Mouse (Mus musculus) Patski (cell line): ENCODE results near the gene Gm27235. TPM values are rescaled to one million over a fixed set of nuclear protein-coding genes. Genes with fewer than 3 reads are reported as not detected.
"Not testable (repeated sequence)": the region's sequence is repeated elsewhere in the genome, so short reads cannot be mapped to it uniquely, and the experiment has no call there.

ENCODE experiments used
- ATAC-seq: fragments of 100-300 bp; one replicate; pipeline ENCODE4 v1.8.0; 2021
- CTCF ChIA-PET: fragments of 350-600 bp; sonication (Branson Sonifier 250); formaldehyde crosslinking; loops from one replicate; lab custom pipeline; 2022; ENCODE audit warnings: inconsistent platforms; lab: Charles Lee
- POLR2A ChIA-PET: fragments of 350-600 bp; sonication (Branson Sonifier 250); formaldehyde crosslinking; loops from one replicate; lab custom pipeline; 2022; ENCODE audit warnings: antibody characterized with exemption, inconsistent platforms; lab: Charles Lee
- DNase-seq: peaks from one replicate; pipeline ENCODE4 v3.0.0-alpha.2; 2011; ENCODE audit warnings: low read depth, low spot score
- H3K27me3 ChIP-seq: fragments of 371-371 bp; one replicate; pipeline ENCODE4 v1.5.1; 2021
- CTCF ChIP-seq: fragments of 100-300 bp; IDR thresholded peaks from one replicate; pipeline ENCODE4 v1.5.1; 2021
- in situ Hi-C: fragments of 300-500 bp; cut with MboI; formaldehyde crosslinking; loops from 3 replicates; pipeline ENCODE4 v1.11.1; 2018; ENCODE audit warnings: low pct_unique_long_range_greater_than_20kb, mixed read lengths
- polyA plus RNA-seq: library from polyadenylated mRNA; unstranded; gene quantifications from one replicate; pipeline ENCODE4 v1.2.3, GENCODE M21; 2021

Gm27235 gene
- polyA plus RNA-seq: not detected

GRCm38 (mm10) chr9:35790001-35790400 is at the start of gene Gm27235, which contains the start of gene D730048I06Rik:
Gene Gm27235 (minus strand): TSS chr9:35790101.
Gene D730048I06Rik (minus strand): TSS chr9:35790112.
- POLR2A ChIA-PET: no interaction called here
- TF ChIP-seq CTCF: no peak
- DNase-seq (no peak), ATAC-seq (no peak)
- in situ Hi-C loops: no loop called here
- CTCF ChIA-PET: no interaction called here
- no peaks in the 10 kb centered on the region for H3K27me3 ChIP-seq

DNA sequence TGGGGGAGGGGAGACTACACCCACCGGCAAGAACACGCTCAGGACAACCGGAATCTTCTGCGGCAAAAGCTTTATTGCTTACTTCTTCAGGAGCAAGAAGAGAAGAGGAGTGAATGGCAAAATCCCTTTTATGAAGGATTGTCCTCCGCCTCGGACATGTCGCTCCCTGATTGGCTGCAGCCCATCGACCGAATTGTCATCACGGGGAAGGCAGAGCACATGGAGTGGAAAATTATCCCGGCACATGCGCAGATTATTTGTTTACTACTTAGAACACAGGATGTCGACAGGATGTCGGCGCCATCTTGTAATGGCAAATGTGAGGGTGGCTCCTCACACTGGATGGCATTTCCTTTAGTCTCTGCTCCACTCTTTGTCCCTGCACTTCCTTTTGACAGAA is 28.0 kb upstream of the Gm27235 start:
- H3K27me3 ChIP-seq, DNase-seq, CTCF ChIA-PET, in situ Hi-C loops, POLR2A ChIA-PET, ATAC-seq: not testable (repeated sequence)

DNA sequence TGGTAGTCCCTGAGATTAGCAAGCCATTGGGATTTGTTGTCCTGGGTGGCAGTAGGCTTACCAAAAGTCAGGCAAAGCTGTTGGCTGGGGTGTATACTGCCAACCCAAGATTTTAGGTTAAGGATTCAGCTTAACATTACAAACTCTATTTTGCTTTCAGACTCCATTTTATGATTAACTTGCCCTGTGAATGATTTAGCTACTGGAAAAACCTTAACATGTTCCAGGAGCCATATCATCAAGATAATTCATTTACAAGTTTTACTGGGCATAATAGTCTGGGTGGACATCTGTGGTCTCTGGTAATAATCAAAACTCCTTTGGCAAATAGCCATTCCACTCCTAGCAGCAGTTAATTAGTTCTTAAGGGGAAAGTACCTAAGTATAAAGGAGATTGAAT is 8.2 kb upstream of the Gm27235 start:
- no peak for TF ChIP-seq CTCF
- no peaks in the 10 kb centered on the region for H3K27me3 ChIP-seq
- in situ Hi-C loops: no loop called here
- DNase-seq (no peak), ATAC-seq (no peak)
- ChIA-PET POLR2A (no interaction called here), CTCF (no interaction called here)

DNA sequence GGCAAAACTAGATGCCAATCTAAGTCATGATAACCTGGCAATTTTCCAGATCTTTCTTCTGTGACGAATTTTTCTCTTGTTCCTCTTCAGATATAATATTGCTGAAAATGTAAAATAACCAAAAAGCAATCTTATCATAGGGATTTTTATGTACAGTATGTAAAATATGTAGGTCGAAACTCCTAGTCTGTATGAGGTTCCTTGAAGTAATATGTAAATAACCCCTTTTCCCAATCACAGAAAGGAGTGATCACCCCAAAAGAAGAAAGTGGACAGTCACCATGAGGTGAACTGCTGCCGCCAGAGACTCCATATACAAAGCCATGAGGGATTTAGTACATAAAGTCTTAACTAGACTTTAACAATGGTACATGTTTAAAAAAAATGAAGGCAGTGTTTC is 11.9 kb downstream of the Gm27235 start, which contains the start of gene Gm17727:
Gene Gm17727 (minus strand): TSS at position 101 of the 400 bp plus-strand sequence.
- POLR2A ChIA-PET: no interaction called here
- H3K27me3 ChIP-seq: peaks cover 7% of the 10 kb centered on the region
- TF ChIP-seq CTCF: no peak
- CTCF ChIA-PET: no interaction called here
- ATAC-seq: no peak
- in situ Hi-C loops: no loop called here
- DNase-seq: no peak

GRCm38 (mm10) chr9:35756843-35757242 is 33.1 kb downstream of the Gm27235 start:
- CTCF ChIA-PET: no interaction called here

GRCm38 (mm10) chr9:35740749-35741148 is 49.2 kb downstream of the Gm27235 start, which contains the start of gene Gm17677:
Gene Gm17677 (plus strand): TSS chr9:35741049.
- DNase-seq: no peak
- no peak for TF ChIP-seq CTCF
- ChIA-PET CTCF (no interaction called here), POLR2A (no interaction called here)
- ATAC-seq: no peak
- in situ Hi-C loops: no loop called here
- peaks cover 5% of the 10 kb centered on the region for H3K27me3 ChIP-seq

More at GRCm38 (mm10) chr9:35756843-35757242, 33.1 kb downstream of the Gm27235 start:
- no peak for TF ChIP-seq CTCF
- POLR2A ChIA-PET: no interaction called here
- in situ Hi-C loops: no loop called here
- ATAC-seq (no peak), DNase-seq (no peak)
- H3K27me3 ChIP-seq: no peaks in the 10 kb centered on the region

Other genes with a start within 250 kb of the Gm27235 start
- gene Ddx25, start 231.6 kb downstream of the Gm27235 start, polyA plus RNA-seq: 1.3 TPM
- gene Pus3, start 231.5 kb downstream of the Gm27235 start, polyA plus RNA-seq: 15.3 TPM
- 0.28 TPM for gene Pate2, start 219.8 kb downstream of the Gm27235 start, polyA plus RNA-seq
- gene Hyls1, start 219.7 kb downstream of the Gm27235 start, polyA plus RNA-seq: 11.0 TPM
- gene Pate4, start 178.2 kb downstream of the Gm27235 start, polyA plus RNA-seq: not detected
- not detected for gene Pate3, start 141.9 kb downstream of the Gm27235 start, polyA plus RNA-seq
- not detected for gene Pate1, start 102.7 kb downstream of the Gm27235 start, polyA plus RNA-seq
- not detected for gene Gm17677, start 49.1 kb downstream of the Gm27235 start, polyA plus RNA-seq
- gene Gm17727, start 12.0 kb downstream of the Gm27235 start, polyA plus RNA-seq: not detected
- gene D730048I06Rik, start within 50 bp of the Gm27235 start, polyA plus RNA-seq: not detected
- gene 9230110F15Rik, start 54.0 kb upstream of the Gm27235 start, polyA plus RNA-seq: not detected
- not detected for gene 9230113P08Rik, start 118.3 kb upstream of the Gm27235 start, polyA plus RNA-seq